Mouse (Mus musculus) effector memory CD4-positive, alpha-beta T cell, adult 5 months (primary cell): ENCODE data around the gene Snapc2. TPM values are rescaled to one million over a fixed set of nuclear protein-coding genes. Genes with fewer than 3 reads are reported as not detected.

Experiments
- polyA plus RNA-seq: library from polyadenylated mRNA; unstranded; fragments of 100-300 nt; shearing (Covaris generic); gene quantifications from one replicate; pipeline ENCODE4 v1.2.1, GENCODE M21; 2017

Snapc2 gene
- 19.7 TPM for polyA plus RNA-seq

GRCm38 (mm10) chr8:4252934-4253841, at the start of gene Snapc2:
Gene Snapc2, plus strand, starts transcription at chr8:4253080.

GRCm38 (mm10) chr8:4216791-4217621, 35.9 kb upstream of the Snapc2 start, which contains the start of gene Prr36:
Gene Prr36, minus strand, starts transcription at chr8:4217459.

GRCm38 (mm10) chr8:4226739-4227347, 26.0 kb upstream of the Snapc2 start, which contains the start of gene Lrrc8e:
Gene Lrrc8e, plus strand, starts transcription at chr8:4226827.

DNA sequence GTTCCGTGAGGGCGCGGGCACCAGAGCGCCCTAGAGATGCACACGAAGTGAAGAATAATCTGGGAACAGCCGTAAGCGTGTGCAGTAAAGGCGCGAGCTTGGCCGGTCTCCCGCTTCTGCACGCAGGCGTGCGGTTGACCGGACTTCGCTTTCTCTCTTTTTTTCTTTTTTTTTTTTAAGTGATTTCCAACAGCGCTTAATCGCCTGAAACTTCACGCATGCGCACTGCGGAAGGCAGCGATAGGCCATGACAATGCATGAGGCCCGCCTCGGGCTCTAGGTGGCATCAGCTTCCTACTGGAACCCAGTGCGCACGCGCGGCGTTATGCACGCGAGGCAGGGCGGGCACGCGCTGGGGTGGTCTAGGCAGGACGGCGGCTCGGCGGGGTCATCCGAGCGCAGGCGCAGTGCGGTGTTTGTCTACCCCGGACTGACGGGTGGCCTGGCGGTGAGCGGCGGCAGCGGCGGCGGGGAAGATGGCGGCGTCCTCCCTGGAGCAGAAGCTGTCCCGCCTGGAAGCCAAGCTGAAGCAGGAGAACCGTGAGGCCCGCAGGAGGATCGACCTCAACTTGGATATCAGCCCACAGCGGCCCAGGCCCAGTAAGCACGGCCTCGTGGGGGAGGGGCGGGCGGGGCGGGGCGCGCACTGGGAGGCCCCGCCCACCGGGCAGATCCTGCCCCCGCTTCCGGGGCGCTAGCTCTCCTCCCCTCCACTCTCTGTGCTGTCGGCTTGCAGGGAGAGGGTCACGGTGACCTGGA, 14.3 kb upstream of the Snapc2 start, which contains the start of the genes Map2k7 and Gm49320:
Map2k7 (plus strand) TSS at position 307 of the 759 bp plus-strand sequence.
Gm49320 (plus strand) TSS at position 432 of the 759 bp plus-strand sequence.

GRCm38 (mm10) chr8:4247951-4248540, 4.8 kb upstream of the Snapc2 start, which contains the start of gene Tgfbr3l:
Gene Tgfbr3l, plus strand, starts transcription at chr8:4248214.

GRCm38 (mm10) chr8:4259125-4259804, 6.4 kb downstream of the Snapc2 start, which contains the start of gene Ctxn1:
Gene Ctxn1, minus strand, starts transcription at chr8:4259274.

DNA sequence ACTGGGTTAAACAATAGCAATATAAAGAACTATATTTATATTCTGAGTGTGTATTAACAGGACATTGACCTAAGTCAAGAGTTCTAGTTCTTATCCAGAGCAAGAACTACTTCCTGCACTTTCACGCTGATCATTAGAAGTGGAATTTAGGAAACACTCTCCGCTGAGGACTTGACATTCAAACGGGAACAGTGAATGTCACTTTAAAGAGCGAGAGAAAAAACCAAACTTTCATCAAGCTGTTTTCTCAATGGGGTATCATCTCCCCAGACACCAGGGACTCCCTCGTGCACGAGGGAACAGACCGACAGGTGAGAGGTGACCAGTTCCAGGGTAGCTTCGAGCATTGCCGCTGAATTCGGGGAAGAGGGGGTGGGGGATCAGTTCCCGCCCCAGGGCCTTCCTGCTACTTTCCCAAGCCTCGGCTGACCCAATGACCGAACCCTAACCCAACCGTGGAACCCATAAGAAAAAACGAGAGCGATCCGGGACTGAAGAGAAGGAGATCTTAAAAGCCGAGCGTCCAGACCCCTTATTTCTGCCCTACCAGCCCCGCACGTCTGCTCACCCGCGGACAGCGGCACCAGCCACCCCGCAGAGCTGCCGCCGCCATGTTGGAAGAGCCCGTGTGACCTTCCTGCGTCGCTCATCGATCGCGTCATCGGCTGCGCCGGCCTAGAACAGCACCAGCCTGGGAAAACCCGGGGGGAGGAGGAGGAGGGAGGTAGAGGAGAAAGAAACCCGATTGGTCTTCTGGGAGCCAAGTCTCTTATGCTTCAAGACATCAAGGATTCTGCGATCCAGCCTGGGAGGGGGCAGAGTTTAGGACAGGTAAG, 22.6 kb downstream of the Snapc2 start, which contains the start of gene Timm44:
Timm44 (minus strand) TSS at position 639 of the 836 bp plus-strand sequence.

Other genes with a start within 250 kb of the Snapc2 start
- not detected for gene Cd209f, start 147.2 kb upstream of the Snapc2 start, polyA plus RNA-seq
- gene Cd209g, start 119.0 kb upstream of the Snapc2 start, polyA plus RNA-seq: 0.14 TPM
- gene Evi5l, start 86.5 kb upstream of the Snapc2 start, polyA plus RNA-seq: 16.1 TPM
- gene Prr36, start 35.6 kb upstream of the Snapc2 start, polyA plus RNA-seq: 0.12 TPM
- 0.11 TPM for gene Lrrc8e, start 26.3 kb upstream of the Snapc2 start, polyA plus RNA-seq
- 84.7 TPM for gene Map2k7, start 14.3 kb upstream of the Snapc2 start, polyA plus RNA-seq
- gene Gm49320, start 14.2 kb upstream of the Snapc2 start, polyA plus RNA-seq: not detected
- gene Tgfbr3l, start 4.9 kb upstream of the Snapc2 start, polyA plus RNA-seq: 3.8 TPM
- 0.52 TPM for gene Ctxn1, start 6.2 kb downstream of the Snapc2 start, polyA plus RNA-seq
- gene Timm44, start 22.8 kb downstream of the Snapc2 start, polyA plus RNA-seq: 49.7 TPM
- 7.8 TPM for gene Ccl25, start 72.1 kb downstream of the Snapc2 start, polyA plus RNA-seq
- gene Elavl1, start 72.3 kb downstream of the Snapc2 start, polyA plus RNA-seq: 244 TPM
- 49.8 TPM for gene Cers4, start 239.9 kb downstream of the Snapc2 start, polyA plus RNA-seq